Mouse (Mus musculus): Measurements from ENCODE around the gene Amy1. TPM values are rescaled to one million over a fixed set of nuclear protein-coding genes. Genes with fewer than 3 reads are reported as not detected.
"Not testable (repeated sequence)": the region's sequence is repeated elsewhere in the genome, so short reads cannot be mapped to it uniquely, and the experiment has no call there.

Amy1 gene
- polyA plus RNA-seq (2014; fragmentation: Nextera tagmentation; extraction: Ambion mirVana): 2.5 and 3.5 TPM in 2 replicates

- H3K9me3 ChIP-seq (ENCODE audit: control insufficient read depth, low read length): no peaks in the 10 kb centered on the region
- no peak within 1 kb of the TSS for H3K4me2 ChIP-seq (replicated peaks; ENCODE audit: low read depth, low read length)
- no peaks in the 10 kb centered on the region for H3K27me3 ChIP-seq (ENCODE audit: control insufficient read depth, insufficient read depth, low read length)
- no peaks in the 10 kb centered on the region for H3K4me1 ChIP-seq (replicated peaks; ENCODE audit: control insufficient read depth, insufficient read depth, low read length)
- WGBS: 92% methylated on average over 2 of the region's 2 CpGs
- no peak within 1 kb of the TSS for H3K27ac ChIP-seq (ENCODE audit: low read depth, low read length)
- H3K36me3 ChIP-seq (ENCODE audit: control insufficient read depth, insufficient read depth, low read length): no peaks in the 10 kb centered on the region
- DNase-seq (ENCODE audit: low spot score) (no peak), ATAC-seq (ENCODE audit: low FRiP score) (no peak)
- H3K4me3 ChIP-seq (ENCODE audit: low read depth, low read length): no peak within 1 kb of the TSS
- H3K9ac ChIP-seq (ENCODE audit: low read depth, low read length): no peak within 1 kb of the TSS
These were observed at the start of gene Amy1 for GRCm38 (mm10) chr3:113606599-113606998. Gene Amy1 (minus strand): TSS chr3:113606699.

GRCm38 (mm10) chr3:113654335-113654734, 47.8 kb upstream of the Amy1 start:
- WGBS: 81% methylated on average over 3 of the region's 3 CpGs
- H3K36me3 ChIP-seq (ENCODE audit: control insufficient read depth, insufficient read depth, low read length): no peaks in the 10 kb centered on the region
- no peak overlapping the region for H3K4me2 ChIP-seq (replicated peaks; ENCODE audit: low read depth, low read length)
- no peak overlapping the region for H3K9ac ChIP-seq (ENCODE audit: low read depth, low read length)
- no peaks in the 10 kb centered on the region for H3K27me3 ChIP-seq (ENCODE audit: control insufficient read depth, insufficient read depth, low read length)
- H3K4me3 ChIP-seq (ENCODE audit: low read depth, low read length): no peak overlapping the region
- H3K4me1 ChIP-seq (replicated peaks; ENCODE audit: control insufficient read depth, insufficient read depth, low read length): no peaks in the 10 kb centered on the region
- H3K9me3 ChIP-seq (ENCODE audit: control insufficient read depth, low read length): no peaks in the 10 kb centered on the region
- ATAC-seq (ENCODE audit: low FRiP score) (no peak), DNase-seq (ENCODE audit: low spot score) (no peak)
- no peak overlapping the region for H3K27ac ChIP-seq (ENCODE audit: low read depth, low read length)

- not testable (repeated sequence) for H3K9me3 ChIP-seq (ENCODE audit: control insufficient read depth, low read length); H3K27me3 ChIP-seq (ENCODE audit: control insufficient read depth, insufficient read depth, low read length); H3K4me2 ChIP-seq (replicated peaks; ENCODE audit: low read depth, low read length); H3K4me3 ChIP-seq (ENCODE audit: low read depth, low read length); H3K9ac ChIP-seq (ENCODE audit: low read depth, low read length); ATAC-seq (ENCODE audit: low FRiP score); H3K27ac ChIP-seq (ENCODE audit: low read depth, low read length); H3K4me1 ChIP-seq (replicated peaks; ENCODE audit: control insufficient read depth, insufficient read depth, low read length); H3K36me3 ChIP-seq (ENCODE audit: control insufficient read depth, insufficient read depth, low read length)
- 55% methylated on average over 3 of the region's 3 CpGs for WGBS
- peak; percentile 47 for DNase-seq (ENCODE audit: low spot score)
These were observed 44.9 kb upstream of the Amy1 start for GRCm38 (mm10) chr3:113651386-113651785.

- Histone ChIP-seq H3K9ac (ENCODE audit: low read depth, low read length) (no peak overlapping the region), H3K36me3 (ENCODE audit: control insufficient read depth, insufficient read depth, low read length) (no peaks in the 10 kb centered on the region), H3K27me3 (ENCODE audit: control insufficient read depth, insufficient read depth, low read length) (no peaks in the 10 kb centered on the region), H3K4me3 (ENCODE audit: low read depth, low read length) (no peak overlapping the region), H3K9me3 (ENCODE audit: control insufficient read depth, low read length) (no peaks in the 10 kb centered on the region), H3K4me2 (replicated peaks; ENCODE audit: low read depth, low read length) (no peak overlapping the region), H3K27ac (ENCODE audit: low read depth, low read length) (no peak overlapping the region), H3K4me1 (replicated peaks; ENCODE audit: control insufficient read depth, insufficient read depth, low read length) (no peaks in the 10 kb centered on the region)
- no peak for DNase-seq (ENCODE audit: low spot score)
- 89% methylated on average over 1 of the region's 1 CpGs for WGBS
- no peak for ATAC-seq (ENCODE audit: low FRiP score)
These were observed 33.0 kb upstream of the Amy1 start for GRCm38 (mm10) chr3:113639545-113639944.

GRCm38 (mm10) chr3:113634220-113634619, 27.7 kb upstream of the Amy1 start:
- DNase-seq (ENCODE audit: low spot score) (no peak), ATAC-seq (ENCODE audit: low FRiP score) (no peak)
- Histone ChIP-seq H3K9ac (ENCODE audit: low read depth, low read length) (no peak overlapping the region), H3K27ac (ENCODE audit: low read depth, low read length) (no peak overlapping the region), H3K4me3 (ENCODE audit: low read depth, low read length) (no peak overlapping the region), H3K4me2 (replicated peaks; ENCODE audit: low read depth, low read length) (no peak overlapping the region), H3K36me3 (ENCODE audit: control insufficient read depth, insufficient read depth, low read length) (no peaks in the 10 kb centered on the region), H3K9me3 (ENCODE audit: control insufficient read depth, low read length) (no peaks in the 10 kb centered on the region), H3K27me3 (ENCODE audit: control insufficient read depth, insufficient read depth, low read length) (no peaks in the 10 kb centered on the region), H3K4me1 (replicated peaks; ENCODE audit: control insufficient read depth, insufficient read depth, low read length) (no peaks in the 10 kb centered on the region)

DNA sequence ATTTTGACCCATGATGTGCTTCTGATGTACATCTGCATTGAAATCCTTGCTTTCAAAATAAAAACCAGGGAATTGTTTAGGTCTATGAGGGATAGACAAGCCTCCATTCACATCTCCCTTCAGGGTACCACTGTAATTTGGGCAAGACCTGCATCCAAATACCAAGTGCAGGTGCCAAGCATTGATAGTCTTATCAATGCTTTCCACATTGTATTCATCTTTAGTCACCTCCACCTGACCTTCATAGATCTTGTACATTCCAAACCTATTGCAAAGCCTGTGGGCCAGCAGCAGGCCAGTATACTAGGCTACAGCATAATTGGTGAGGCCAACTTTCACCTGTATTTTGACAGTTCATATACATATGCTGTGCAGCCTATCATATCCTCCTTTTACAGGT, 25.1 kb upstream of the Amy1 start:
- Histone ChIP-seq H3K4me3 (ENCODE audit: low read depth, low read length) (no peak overlapping the region), H3K4me1 (replicated peaks; ENCODE audit: control insufficient read depth, insufficient read depth, low read length) (no peaks in the 10 kb centered on the region), H3K4me2 (replicated peaks; ENCODE audit: low read depth, low read length) (no peak overlapping the region), H3K9ac (ENCODE audit: low read depth, low read length) (no peak overlapping the region), H3K27ac (ENCODE audit: low read depth, low read length) (no peak overlapping the region), H3K27me3 (ENCODE audit: control insufficient read depth, insufficient read depth, low read length) (no peaks in the 10 kb centered on the region), H3K9me3 (ENCODE audit: control insufficient read depth, low read length) (no peaks in the 10 kb centered on the region), H3K36me3 (ENCODE audit: control insufficient read depth, insufficient read depth, low read length) (no peaks in the 10 kb centered on the region)
- ATAC-seq (ENCODE audit: low FRiP score): no peak
- no peak for DNase-seq (ENCODE audit: low spot score)

- no peaks in the 10 kb centered on the region for H3K27me3 ChIP-seq (ENCODE audit: control insufficient read depth, insufficient read depth, low read length)
These were observed 24.1 kb upstream of the Amy1 start for GRCm38 (mm10) chr3:113630564-113630963.

DNA sequence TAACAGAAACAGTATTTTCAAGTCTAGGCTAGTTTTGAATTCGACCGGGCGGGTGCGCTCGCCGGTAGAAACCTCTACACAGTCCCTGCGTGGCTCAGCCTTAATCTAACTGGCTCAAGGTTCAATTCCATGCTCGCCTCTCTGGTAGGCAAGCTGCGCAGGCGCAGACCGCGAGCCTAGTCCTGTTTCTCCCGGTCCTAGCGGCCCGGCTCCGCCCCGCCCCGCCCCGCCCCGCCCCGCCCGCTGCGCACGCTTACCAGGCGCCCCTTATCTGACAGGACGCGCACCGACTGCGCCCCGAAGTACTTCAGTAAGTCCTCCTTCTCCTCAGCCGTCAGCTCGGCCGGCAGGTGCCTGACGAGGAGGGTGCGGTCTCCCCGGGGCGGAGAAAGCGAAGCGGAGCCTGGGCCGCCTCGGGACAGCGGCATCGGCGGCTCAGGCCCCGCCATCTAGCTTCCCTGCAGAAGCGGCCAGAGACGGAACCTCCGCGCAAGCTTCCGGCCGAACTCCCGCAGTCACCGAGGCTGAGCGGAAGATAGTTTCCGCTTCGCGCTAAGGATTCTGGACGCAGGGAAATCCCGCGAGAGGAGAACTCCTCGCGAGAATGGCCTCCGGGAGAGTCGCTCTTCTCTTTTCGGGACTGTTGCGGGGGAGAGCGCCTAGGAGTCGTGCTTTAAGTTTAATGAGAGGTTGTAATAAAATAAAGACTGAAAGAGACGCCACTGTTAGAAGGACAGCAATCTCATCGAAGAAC, 23.3 kb upstream of the Amy1 start, which contains the start of gene Rnpc3:
Gene Rnpc3 (minus strand): TSS at position 544 of the 754 bp plus-strand sequence.
- Histone ChIP-seq H3K9me3 (ENCODE audit: control insufficient read depth, low read length) (no peaks in the 10 kb centered on the region), H3K4me1 (replicated peaks; ENCODE audit: control insufficient read depth, insufficient read depth, low read length) (no peaks in the 10 kb centered on the region), H3K9ac (ENCODE audit: low read depth, low read length) (peak within 1 kb of the TSS; percentile 75), H3K27ac (ENCODE audit: low read depth, low read length) (peak within 1 kb of the TSS; percentile 97), H3K27me3 (ENCODE audit: control insufficient read depth, insufficient read depth, low read length) (no peaks in the 10 kb centered on the region), H3K36me3 (ENCODE audit: control insufficient read depth, insufficient read depth, low read length) (no peaks in the 10 kb centered on the region), H3K4me2 (replicated peaks; ENCODE audit: low read depth, low read length) (peak within 1 kb of the TSS; percentile 53), H3K4me3 (ENCODE audit: low read depth, low read length) (peak within 1 kb of the TSS; percentile 54)
- ATAC-seq (ENCODE audit: low FRiP score) (peak; percentile 98), DNase-seq (ENCODE audit: low spot score) (peak; percentile 98)
- under 1% methylated on average over 66 of the region's 70 CpGs for WGBS

More at GRCm38 (mm10) chr3:113630564-113630963, 24.1 kb upstream of the Amy1 start:
- DNase-seq (ENCODE audit: low spot score) (peak; percentile 41), ATAC-seq (ENCODE audit: low FRiP score) (peak; percentile 8; the same call in 1 of the 2 replicates)
- H3K9me3 ChIP-seq (ENCODE audit: control insufficient read depth, low read length): no peaks in the 10 kb centered on the region
- peak overlapping the region; percentile 53 for H3K4me2 ChIP-seq (replicated peaks; ENCODE audit: low read depth, low read length)
- H3K27ac ChIP-seq (ENCODE audit: low read depth, low read length): peak overlapping the region; percentile 97
- H3K36me3 ChIP-seq (ENCODE audit: control insufficient read depth, insufficient read depth, low read length): no peaks in the 10 kb centered on the region
- peak overlapping the region; percentile 54 for H3K4me3 ChIP-seq (ENCODE audit: low read depth, low read length)
- 17% methylated on average over 13 of the region's 13 CpGs for WGBS
- no peaks in the 10 kb centered on the region for H3K4me1 ChIP-seq (replicated peaks; ENCODE audit: control insufficient read depth, insufficient read depth, low read length)
- peak overlapping the region; percentile 75 for H3K9ac ChIP-seq (ENCODE audit: low read depth, low read length)

- Histone ChIP-seq H3K4me3 (ENCODE audit: low read depth, low read length) (no peak overlapping the region), H3K36me3 (ENCODE audit: control insufficient read depth, insufficient read depth, low read length) (0 out of 2 replicates have a peak, but pooled peaks cover 2% of the 10 kb centered on the region), H3K9me3 (ENCODE audit: control insufficient read depth, low read length) (no peaks in the 10 kb centered on the region), H3K27ac (ENCODE audit: low read depth, low read length) (no peak overlapping the region), H3K4me2 (replicated peaks; ENCODE audit: low read depth, low read length) (no peak overlapping the region), H3K27me3 (ENCODE audit: control insufficient read depth, insufficient read depth, low read length) (no peaks in the 10 kb centered on the region), H3K4me1 (replicated peaks; ENCODE audit: control insufficient read depth, insufficient read depth, low read length) (no peaks in the 10 kb centered on the region), H3K9ac (ENCODE audit: low read depth, low read length) (no peak overlapping the region)
- WGBS: 68% methylated on average over 1 of the region's 1 CpGs
- ATAC-seq (ENCODE audit: low FRiP score) (no peak), DNase-seq (ENCODE audit: low spot score) (no peak)
These were observed 15.7 kb downstream of the Amy1 start for GRCm38 (mm10) chr3:113590844-113591243.
